ENCODE assay signal across 10 mouse cellular contexts in the genomic region with DNA sequence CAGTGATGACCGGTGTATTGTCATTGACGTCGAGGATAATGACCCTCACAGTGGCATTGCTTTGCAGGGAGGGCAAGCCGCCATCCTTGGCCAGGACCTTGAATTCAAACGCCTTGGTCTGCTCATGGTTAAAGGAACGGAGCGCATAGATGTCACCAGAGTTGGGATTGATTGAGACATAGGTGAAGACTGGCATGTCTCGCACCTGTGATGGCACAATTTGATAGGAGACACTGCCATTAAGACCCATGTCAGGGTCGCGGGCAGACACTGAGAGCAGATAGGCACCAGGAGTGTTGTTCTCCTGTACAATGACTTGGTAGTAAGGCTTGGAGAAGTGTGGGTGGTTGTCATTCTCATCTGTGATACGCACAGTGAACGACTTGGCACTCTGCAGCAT. TPM values are rescaled to one million over a fixed set of nuclear protein-coding genes. Genes with fewer than 3 reads are reported as not detected.
DNase-seq lines count a peak whose midpoint lies in the region; ATAC-seq and TF ChIP-seq lines count a peak whose summit lies in the region.
"Had no signal": no experiment of that assay in that cellular context is flagged by ENCODE, and none has a peak within 500 bp of the region (broad histone marks: within the 10 kb centered on the region; RNA-seq: fewer than 3 reads in every experiment).

No protein-coding gene starts in this region.

- H3K9me3 ChIP-seq in embryonic facial prominence, embryonic 13.5 days, result no peaks in the 10 kb centered on the region
- no peaks in the 10 kb centered on the region for H3K9me3 ChIP-seq in hindbrain, embryonic 14.5 days (ENCODE audit: control insufficient read depth, low read length)
- H3K9me3 ChIP-seq in midbrain, postnatal 0 days (ENCODE audit: low read length), result no peaks in the 10 kb centered on the region

- H3K4me3 ChIP-seq in heart, adult 2 months, result no peak overlapping the region; the same call in 1 of the 2 replicates
- H3K4me3 ChIP-seq in embryonic facial prominence, embryonic 13.5 days, result peak overlapping the region; percentile 55
- H3K4me3 ChIP-seq in hindbrain, embryonic 14.5 days (replicated peaks; ENCODE audit: low read length), result peak overlapping the region; percentile 60
- peak overlapping the region; percentile 59 for H3K4me3 ChIP-seq in midbrain, postnatal 0 days (ENCODE audit: low read depth, low read length)

- no peaks in the 10 kb centered on the region; the same call in 1 of the 2 replicates for H3K79me2 ChIP-seq in heart, adult 2 months (replicated peaks; ENCODE audit: control insufficient read depth, insufficient read depth, low read length)

- no peak overlapping the region for H3K27ac ChIP-seq in heart, adult 2 months
- no peak overlapping the region for H3K27ac ChIP-seq in embryonic facial prominence, embryonic 13.5 days
- H3K27ac ChIP-seq in hindbrain, embryonic 14.5 days, result no peak overlapping the region
- H3K27ac ChIP-seq in midbrain, postnatal 0 days (ENCODE audit: low read depth, low read length), result no peak overlapping the region

- DNase-seq in heart, adult 2 months, result no peak
- no peak for DNase-seq in heart, postnatal 25 days (ENCODE audit: low spot score)
- no peak for DNase-seq in hindbrain, embryonic 14.5 days (ENCODE audit: low spot score)
- no peak for DNase-seq in midbrain, postnatal 0 days (ENCODE audit: low spot score)
- DNase-seq in urinary bladder, postnatal 25 days (ENCODE audit: low spot score), result no peak
- DNase-seq in frontal cortex, postnatal 14 days (ENCODE audit: low spot score in 2 of 2), result no peak
- DNase-seq in lung, adult 18-20 months, result no peak
- DNase-seq: cerebellum, postnatal 14 days; lung, postnatal 4 days had no signal

- no peak for TF ChIP-seq CTCF in heart, adult 2 months (IDR thresholded peaks at IDR 0.05)
- no peak for TF ChIP-seq CTCF in midbrain, postnatal 0 days (IDR thresholded peaks at IDR 0.05)

- WGBS in heart, adult 2 months, result 52% methylated on average over 12 of the region's 12 CpGs
- 44% methylated on average over 12 of the region's 12 CpGs for WGBS in embryonic facial prominence, embryonic 13.5 days
- 31% methylated on average over 12 of the region's 12 CpGs for WGBS in hindbrain, embryonic 14.5 days
- WGBS in midbrain, postnatal 0 days, result 39% methylated on average over 12 of the region's 12 CpGs

- H3K4me1 ChIP-seq in heart, adult 2 months (ENCODE audit: control insufficient read depth, insufficient read depth, low read length), result peaks cover 5% of the 10 kb centered on the region
- H3K4me1 ChIP-seq in embryonic facial prominence, embryonic 13.5 days, result no peaks in the 10 kb centered on the region
- H3K4me1 ChIP-seq in hindbrain, embryonic 14.5 days (replicated peaks; ENCODE audit: control insufficient read depth, insufficient read depth, low read length), result no peaks in the 10 kb centered on the region
- no peaks in the 10 kb centered on the region for H3K4me1 ChIP-seq in midbrain, postnatal 0 days (ENCODE audit: insufficient read depth, low read length)

- no peak for TF ChIP-seq POLR2A in heart, adult 2 months (IDR thresholded peaks at IDR 0.05; ENCODE audit: insufficient read depth, low read depth, low read length)

- no peak for ATAC-seq in embryonic facial prominence, embryonic 13.5 days (ENCODE audit: insufficient number of reproducible peaks, insufficient read depth, low FRiP score, low TSS enrichment, low read depth)
- no peak for ATAC-seq in hindbrain, embryonic 14.5 days (ENCODE audit: low FRiP score)
- no peak for ATAC-seq in midbrain, postnatal 0 days (ENCODE audit: low FRiP score)

- no peak for TF ChIP-seq EP300 in heart, adult 2 months (IDR thresholded peaks at IDR 0.05; ENCODE audit: insufficient read depth, low read depth, low read length)

- peak overlapping the region; percentile 35 for H3K9ac ChIP-seq in heart, adult 2 months (ENCODE audit: low read depth, low read length)
- H3K9ac ChIP-seq in embryonic facial prominence, embryonic 13.5 days, result no peak overlapping the region
- peak overlapping the region; percentile 44 for H3K9ac ChIP-seq in hindbrain, embryonic 14.5 days
- H3K9ac ChIP-seq in midbrain, postnatal 0 days (replicated peaks; ENCODE audit: low read length, poor library complexity, severe bottlenecking), result peak overlapping the region; percentile 56; the same call in 1 of the 2 replicates

- H3K27me3 ChIP-seq in heart, adult 2 months (ENCODE audit: control insufficient read depth, insufficient read depth, low read length), result peaks cover 2% of the 10 kb centered on the region; the same call in 1 of the 2 replicates
- peaks cover 59% of the 10 kb centered on the region for H3K27me3 ChIP-seq in embryonic facial prominence, embryonic 13.5 days
- peaks cover 4% of the 10 kb centered on the region; the same call in 1 of the 2 replicates for H3K27me3 ChIP-seq in hindbrain, embryonic 14.5 days (ENCODE audit: control insufficient read depth, insufficient read depth, low read length)
- no peaks in the 10 kb centered on the region for H3K27me3 ChIP-seq in midbrain, postnatal 0 days (ENCODE audit: insufficient read depth, low read length)

- peak overlapping the region; percentile 70 for H3K4me2 ChIP-seq in embryonic facial prominence, embryonic 13.5 days
- peak overlapping the region; percentile 76 for H3K4me2 ChIP-seq in hindbrain, embryonic 14.5 days (replicated peaks)
- H3K4me2 ChIP-seq in midbrain, postnatal 0 days (ENCODE audit: low read depth, low read length, poor library complexity, severe bottlenecking), result peak overlapping the region; percentile 84

- intact Hi-C loops in heart, adult 2 months (cut with DNase I), result no loop called here
- intact Hi-C loops in heart, postnatal 25 days (cut with DNase I), result no loop called here

- H3K36me3 ChIP-seq in heart, adult 2 months (ENCODE audit: control insufficient read depth, insufficient read depth, low read length), result no peaks in the 10 kb centered on the region; the same call in 1 of the 2 replicates
- H3K36me3 ChIP-seq in embryonic facial prominence, embryonic 13.5 days, result no peaks in the 10 kb centered on the region
- H3K36me3 ChIP-seq in hindbrain, embryonic 14.5 days (replicated peaks; ENCODE audit: control insufficient read depth, insufficient read depth), result no peaks in the 10 kb centered on the region
- no peaks in the 10 kb centered on the region for H3K36me3 ChIP-seq in midbrain, postnatal 0 days (ENCODE audit: insufficient read depth, low read length)

RNA-seq across cellular contexts. Expression of gene Pcdh19, which starts 3.2 kb away (rescaled TPM):
- total RNA-seq in heart, adult 2 months (2021), result 1 to 10 TPM; 7.9 to 8.5 TPM
- 1.9 and 3.1 TPM in 2 replicates for polyA plus RNA-seq in heart, adult 2 months (2012; rRNA removed)
- 1 to 10 TPM; 8.9 to 9.1 TPM for total RNA-seq in heart, postnatal 25 days (2021)
- polyA plus RNA-seq in embryonic facial prominence, embryonic 13.5 days (2015; fragmentation: Nextera tagmentation; extraction: Ambion mirVana), result 8.2 and 10.6 TPM in 2 replicates
- 17.3 and 18.2 TPM in 2 replicates for polyA plus RNA-seq in hindbrain, embryonic 14.5 days (2014; fragmentation: Nextera tagmentation; extraction: Ambion mirVana)
- total RNA-seq in midbrain, postnatal 0 days (2014; rRNA removed), result 74.5 and 92.6 TPM in 2 replicates
- 30.4 and 36.7 TPM in 2 replicates for polyA plus RNA-seq in midbrain, postnatal 0 days (2015; fragmentation: Nextera tagmentation; extraction: Ambion mirVana)
